Mouse (Mus musculus): ENCODE measurements around the gene Fhdc1.

Gene Fhdc1

GRCm38 (mm10) chr3:84474398-84474797 is 5.8 kb downstream of the Fhdc1 start:
- no peak for DNase-seq (ENCODE audit: low read depth)

GRCm38 (mm10) chr3:84472955-84473354 is 7.3 kb downstream of the Fhdc1 start:
- DNase-seq (ENCODE audit: low read depth), result no peak

- DNase-seq (ENCODE audit: low read depth), result no peak
Measured at GRCm38 (mm10) chr3:84472527-84472926, 7.7 kb downstream of the Fhdc1 start.

- DNase-seq (ENCODE audit: low read depth), result no peak
Measured at GRCm38 (mm10) chr3:84471146-84471545, 9.1 kb downstream of the Fhdc1 start.

GRCm38 (mm10) chr3:84468111-84468453 is 12.1 kb downstream of the Fhdc1 start:
- DNase-seq (ENCODE audit: low read depth), result no peak

- no peak for DNase-seq (ENCODE audit: low read depth)
Measured at GRCm38 (mm10) chr3:84467419-84468110, 12.7 kb downstream of the Fhdc1 start.

- no peak for DNase-seq (ENCODE audit: low read depth)
Measured at GRCm38 (mm10) chr3:84465822-84466500, 14.3 kb downstream of the Fhdc1 start.

- no peak for DNase-seq (ENCODE audit: low read depth)
Measured at GRCm38 (mm10) chr3:84461687-84462086, 18.5 kb downstream of the Fhdc1 start.

GRCm38 (mm10) chr3:84460952-84461351 is 19.3 kb downstream of the Fhdc1 start:
- DNase-seq (ENCODE audit: low read depth), result no peak

- DNase-seq (ENCODE audit: low read depth), result no peak
Measured at GRCm38 (mm10) chr3:84460499-84460898, 19.7 kb downstream of the Fhdc1 start.

GRCm38 (mm10) chr3:84455733-84456417 is 24.4 kb downstream of the Fhdc1 start:
- DNase-seq (ENCODE audit: low read depth), result no peak

- DNase-seq (ENCODE audit: low read depth), result no peak
Measured at GRCm38 (mm10) chr3:84450651-84451050, 29.6 kb downstream of the Fhdc1 start.

- no peak for DNase-seq (ENCODE audit: low read depth)
Measured at GRCm38 (mm10) chr3:84449015-84449414, 31.2 kb downstream of the Fhdc1 start.

- DNase-seq (ENCODE audit: low read depth), result no peak
Measured at GRCm38 (mm10) chr3:84447803-84448202, 32.4 kb downstream of the Fhdc1 start.

GRCm38 (mm10) chr3:84445838-84446237 is 34.4 kb downstream of the Fhdc1 start:
- no peak for DNase-seq (ENCODE audit: low read depth)

- DNase-seq (ENCODE audit: low read depth), result no peak
Measured at GRCm38 (mm10) chr3:84442890-84443289, 37.3 kb downstream of the Fhdc1 start.

GRCm38 (mm10) chr3:84439431-84440210 is 40.6 kb downstream of the Fhdc1 start:
- no peak for DNase-seq (ENCODE audit: low read depth)

GRCm38 (mm10) chr3:84438840-84439239 is 41.4 kb downstream of the Fhdc1 start:
- DNase-seq (ENCODE audit: low read depth), result no peak

- no peak for DNase-seq (ENCODE audit: low read depth)
Measured at GRCm38 (mm10) chr3:84438118-84438517, 42.1 kb downstream of the Fhdc1 start.

GRCm38 (mm10) chr3:84436947-84437346 is 43.3 kb downstream of the Fhdc1 start:
- no peak for DNase-seq (ENCODE audit: low read depth)

- DNase-seq (ENCODE audit: low read depth), result no peak
Measured at GRCm38 (mm10) chr3:84435288-84436043, 44.8 kb downstream of the Fhdc1 start.

Measured in c-Kit-positive CD71-negative TER-119-negative erythroid progenitor cells, embryonic 14.5 days (primary cell).